Mouse (Mus musculus): Measurements from ENCODE around the gene Rgl1. TPM values are rescaled to one million over a fixed set of nuclear protein-coding genes. Genes with fewer than 3 reads are reported as not detected.
"Not testable (repeated sequence)": the region's sequence is repeated elsewhere in the genome, so short reads cannot be mapped to it uniquely, and the experiment has no call there.

Gene Rgl1
- total RNA-seq, 2 experiments from 2014 or later: 116 to 122 TPM

GRCm38 (mm10) chr1:152785446-152785845 lies 19.3 kb upstream of the Rgl1 start:
- not testable (repeated sequence) for DNase-seq

- DNase-seq: no peak
These were observed 18.5 kb upstream of the Rgl1 start for GRCm38 (mm10) chr1:152784620-152785019.

DNA sequence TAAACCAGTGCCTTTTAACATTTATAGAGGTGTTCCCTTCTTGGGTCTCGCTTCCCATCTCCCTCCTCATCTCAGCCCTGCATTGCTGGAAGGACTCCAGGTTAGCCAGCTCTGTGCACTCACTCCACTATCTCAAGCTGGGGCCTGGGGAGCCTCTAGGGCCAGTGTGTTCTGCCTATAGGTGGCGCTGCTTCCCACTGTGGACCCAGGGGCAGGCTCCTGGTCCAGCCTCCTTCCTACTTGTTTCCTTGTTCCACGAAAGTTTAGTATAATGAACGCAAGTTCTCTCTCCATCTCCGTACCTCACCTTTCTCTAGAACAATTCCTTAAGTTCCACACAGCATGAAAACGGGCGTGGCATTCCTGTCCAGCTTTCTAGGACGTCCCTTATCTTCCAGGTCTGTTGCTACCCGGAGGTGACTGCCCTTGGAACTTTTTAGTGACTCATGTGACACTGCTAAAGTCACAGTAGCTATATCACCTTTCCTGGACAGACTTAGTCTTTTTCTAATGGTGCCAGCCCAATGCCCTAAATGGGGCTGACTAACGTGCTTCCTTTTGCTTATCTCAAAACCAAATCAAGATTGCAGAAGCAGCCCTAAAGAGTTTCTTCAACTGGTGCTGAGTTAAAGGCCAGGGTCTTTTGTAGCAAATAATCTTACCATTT lies 13.1 kb upstream of the Rgl1 start:
- DNase-seq: peak; percentile 65 to 72

- DNase-seq: not testable (repeated sequence)
These were observed 8.4 kb upstream of the Rgl1 start for GRCm38 (mm10) chr1:152774601-152775000.

DNA sequence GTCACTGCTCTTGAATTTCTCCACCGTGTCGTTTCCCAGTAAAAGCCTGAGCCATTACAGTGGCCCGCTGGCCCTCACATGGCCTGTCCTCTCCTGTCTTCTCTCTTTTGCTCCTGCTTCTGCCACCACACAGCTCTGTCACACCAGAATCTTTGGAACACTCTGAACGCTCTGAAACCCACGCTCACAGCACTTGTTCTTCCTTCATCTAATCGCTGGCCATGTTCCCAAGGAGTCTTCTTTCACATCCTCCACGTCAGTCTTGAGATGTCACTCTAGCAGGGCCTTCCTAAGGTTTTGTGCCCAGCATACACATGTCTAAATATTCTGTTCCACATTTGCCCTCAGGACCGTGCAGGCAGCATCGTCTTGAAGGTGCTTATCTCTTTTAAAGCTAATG lies 4.9 kb upstream of the Rgl1 start:
- peak; percentile 33 to 40 for DNase-seq

DNA sequence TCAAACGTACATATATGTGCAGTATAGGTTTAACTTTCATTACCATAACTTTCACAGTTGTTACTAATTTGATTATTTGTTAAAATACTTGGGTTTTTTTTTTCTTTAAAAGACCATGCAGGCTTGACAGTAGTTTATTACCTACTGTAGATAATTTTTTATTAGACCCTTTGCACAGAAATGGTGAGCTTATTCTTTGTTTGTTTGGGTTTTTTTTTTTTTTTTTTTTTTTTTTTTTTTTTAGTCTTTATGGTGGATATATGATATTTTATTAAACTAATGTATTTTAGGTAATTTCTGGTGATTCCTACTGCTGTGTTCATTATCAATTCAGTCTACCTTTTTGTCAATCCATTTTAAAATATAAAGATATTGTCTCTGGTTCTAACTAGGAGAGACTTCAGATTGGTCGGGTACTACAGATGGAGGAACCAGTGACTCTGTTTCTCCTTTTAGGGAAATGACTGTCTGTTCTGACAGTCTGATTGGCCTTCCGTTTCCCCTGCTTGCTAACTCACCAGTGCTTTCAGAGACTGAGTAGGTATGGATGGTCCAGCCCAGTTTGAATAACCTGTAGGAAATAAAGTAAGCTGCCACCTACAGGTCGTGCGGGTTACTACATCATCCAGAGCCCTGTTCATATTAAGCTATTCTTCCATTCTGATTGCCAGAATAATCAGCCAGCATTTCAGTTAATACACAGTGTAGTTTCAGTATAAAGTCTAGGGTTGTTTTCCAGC lies 1.8 kb upstream of the Rgl1 start:
- peak; percentile 80 to 86 for DNase-seq

- DNase-seq: no peak
These were observed 925 bp upstream of the Rgl1 start for GRCm38 (mm10) chr1:152766804-152767748.

- no peak for DNase-seq
These were observed 4.4 kb downstream of the Rgl1 start for GRCm38 (mm10) chr1:152761791-152762190.

DNA sequence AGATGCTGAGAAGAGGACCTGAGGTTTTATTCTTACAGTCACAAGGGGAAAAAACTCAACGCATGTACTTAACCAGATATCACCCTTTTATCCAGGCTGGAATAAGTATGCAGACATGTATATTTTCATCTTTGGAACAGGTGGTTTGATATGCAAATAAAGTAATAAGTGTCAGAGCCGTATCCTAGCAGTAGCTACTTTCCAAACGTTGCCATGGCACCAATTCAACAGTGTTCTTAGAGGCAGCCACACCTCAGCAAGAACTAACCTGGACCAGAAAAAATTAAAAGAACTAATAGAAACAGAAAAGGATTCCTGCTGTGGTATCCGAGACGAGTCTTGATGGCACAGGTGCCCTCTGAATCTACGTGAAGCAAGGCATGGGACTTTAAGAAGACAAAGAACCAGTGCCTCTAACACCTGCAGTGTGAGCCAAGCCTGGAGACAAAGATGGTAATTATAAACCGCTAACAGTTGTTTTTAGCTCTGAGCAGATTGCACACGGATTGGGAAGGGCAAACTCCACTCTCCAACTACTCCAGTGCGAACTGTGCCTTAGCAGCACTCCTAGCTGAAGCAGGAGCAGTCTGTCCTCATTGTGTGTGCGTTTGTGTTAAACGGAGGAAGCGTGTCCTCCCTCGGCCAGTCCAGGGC lies 15.7 kb downstream of the Rgl1 start, which contains the start of gene Apobec4:
TSS of gene Apobec4 (plus strand) at position 240 of the 654 bp plus-strand sequence.
- DNase-seq: peak in 1 of 2 experiments; percentile 32

- no peak for DNase-seq
These were observed 16.9 kb downstream of the Rgl1 start for GRCm38 (mm10) chr1:152749276-152749675.

- peak; percentile 72 to 81 for DNase-seq
These were observed 19.7 kb downstream of the Rgl1 start for GRCm38 (mm10) chr1:152746426-152746825.

GRCm38 (mm10) chr1:152743095-152743826 lies 22.9 kb downstream of the Rgl1 start:
- no peak for DNase-seq

GRCm38 (mm10) chr1:152739374-152739773 lies 26.8 kb downstream of the Rgl1 start:
- DNase-seq: no peak

DNA sequence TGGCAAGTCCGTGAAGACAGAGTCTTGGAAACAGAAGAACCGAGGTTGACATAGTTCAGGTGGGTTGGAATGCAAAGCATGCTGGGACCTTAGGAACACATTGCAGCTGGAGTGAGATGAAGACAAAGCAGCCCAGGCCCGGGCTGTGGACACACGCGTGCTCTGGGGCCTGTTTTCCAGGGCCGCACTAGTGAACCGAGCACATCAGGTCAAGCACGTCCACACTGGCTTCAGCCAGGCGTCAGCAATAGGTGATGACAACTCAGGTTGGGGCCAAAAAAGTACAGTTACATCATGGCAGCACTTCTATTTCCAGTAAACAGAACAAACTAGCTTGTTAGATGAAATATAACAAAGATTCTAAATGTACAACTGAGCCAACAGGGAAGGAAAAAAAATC lies 27.4 kb downstream of the Rgl1 start:
- no peak for DNase-seq

- no peak for DNase-seq
These were observed 38.4 kb downstream of the Rgl1 start for GRCm38 (mm10) chr1:152727604-152728236.

GRCm38 (mm10) chr1:152726095-152726494 lies 40.1 kb downstream of the Rgl1 start:
- no peak for DNase-seq

GRCm38 (mm10) chr1:152724286-152724685 lies 41.9 kb downstream of the Rgl1 start:
- DNase-seq: no peak

GRCm38 (mm10) chr1:152721535-152722198 lies 44.5 kb downstream of the Rgl1 start:
- DNase-seq: no peak

GRCm38 (mm10) chr1:152720969-152721368 lies 45.2 kb downstream of the Rgl1 start:
- DNase-seq: no peak

DNA sequence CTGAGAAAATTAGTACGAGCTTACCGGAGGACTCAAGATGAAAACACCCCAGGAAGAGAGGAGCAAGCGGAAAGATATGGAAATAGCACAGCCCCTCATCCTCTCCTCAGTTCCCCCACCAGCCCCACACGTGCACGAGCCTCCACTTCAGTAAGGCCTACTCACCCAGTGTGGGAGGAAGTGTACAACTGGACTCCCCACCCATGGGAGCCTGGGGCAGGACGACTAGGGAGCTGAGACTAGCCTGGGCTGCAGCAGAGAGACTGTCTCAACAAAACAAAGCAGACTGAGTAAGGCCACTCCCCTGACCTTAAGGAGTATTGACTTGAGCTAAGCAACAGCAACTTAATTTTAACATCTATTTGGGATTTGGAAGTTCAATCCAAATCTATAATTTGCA lies 48.0 kb downstream of the Rgl1 start:
- DNase-seq: no peak
